17 mouse cellular contexts compared by ENCODE assay signal in genomic region chr8:58084931-58085330, GRCm38 (mm10).
"Had no signal": no experiment of that assay in that cellular context is flagged by ENCODE, and none has a peak within 500 bp of the region (broad histone marks: within the 10 kb centered on the region; RNA-seq: fewer than 3 reads in every experiment).

No protein-coding gene starts in this region.

- H3K27me3 ChIP-seq: lung, embryonic 15.5 days; megakaryocyte, embryonic 14.5 days; midbrain, embryonic 13.5 days; midbrain, embryonic 15.5 days; neural tube, embryonic 12.5 days; stomach, embryonic 15.5 days had no signal

- H3K4me2 ChIP-seq: lung, embryonic 15.5 days; midbrain, embryonic 11.5 days; midbrain, embryonic 13.5 days; midbrain, embryonic 15.5 days; neural tube, embryonic 12.5 days; stomach, embryonic 15.5 days had no signal

- DNase-seq: liver, postnatal 0 days; lung, adult 2 months; lung, postnatal 14 days; lung, postnatal 36 days; thymus, adult 18-20 months; thymus, postnatal 14 days; thymus, postnatal 36 days had no signal

- H3K36me3 ChIP-seq: lung, embryonic 15.5 days; midbrain, embryonic 13.5 days; midbrain, embryonic 15.5 days; neural tube, embryonic 12.5 days; stomach, embryonic 15.5 days had no signal

- H3K4me3 ChIP-seq: lung, embryonic 15.5 days; megakaryocyte, embryonic 14.5 days; midbrain, embryonic 13.5 days; midbrain, embryonic 15.5 days; neural tube, embryonic 12.5 days; stomach, embryonic 15.5 days had no signal

- H3K4me1 ChIP-seq: lung, embryonic 15.5 days; megakaryocyte, embryonic 14.5 days; midbrain, embryonic 13.5 days; midbrain, embryonic 15.5 days; neural tube, embryonic 12.5 days; stomach, embryonic 15.5 days had no signal

- H3K9me3 ChIP-seq: lung, embryonic 15.5 days; megakaryocyte, embryonic 14.5 days; midbrain, embryonic 13.5 days; midbrain, embryonic 15.5 days; neural tube, embryonic 12.5 days; stomach, embryonic 15.5 days had no signal

- H3K27ac ChIP-seq: lung, embryonic 15.5 days; macrophage; midbrain, embryonic 13.5 days; midbrain, embryonic 15.5 days; neural tube, embryonic 12.5 days; stomach, embryonic 15.5 days; stomach, postnatal 0 days had no signal

- ATAC-seq: liver, postnatal 0 days; lung, postnatal 0 days; midbrain, embryonic 13.5 days; midbrain, embryonic 15.5 days had no signal

- H3K9ac ChIP-seq: liver, postnatal 0 days; lung, embryonic 15.5 days; midbrain, embryonic 13.5 days; midbrain, embryonic 15.5 days; neural tube, embryonic 12.5 days; stomach, embryonic 15.5 days had no signal
